Mouse (Mus musculus): Measurements from ENCODE around the gene Iqcf4. TPM values are rescaled to one million over a fixed set of nuclear protein-coding genes. Genes with fewer than 3 reads are reported as not detected.

The Iqcf4 gene
- polyA plus RNA-seq, 1 experiment from 2014 or later, result not detected

- no peak overlapping the region for H3K27ac ChIP-seq (ENCODE audit: poor library complexity, severe bottlenecking)
Measured at GRCm38 (mm10) chr9:106580016-106580415, 9.2 kb upstream of the Iqcf4 start.

GRCm38 (mm10) chr9:106576112-106576511, 5.3 kb upstream of the Iqcf4 start:
- no peak for ATAC-seq (ENCODE audit: insufficient number of reproducible peaks, low FRiP score)
- Histone ChIP-seq H3K27ac (ENCODE audit: poor library complexity, severe bottlenecking) (no peak overlapping the region), H3K27me3 (replicated peaks) (no peaks in the 10 kb centered on the region), H3K9ac (no peak overlapping the region), H3K36me3 (no peaks in the 10 kb centered on the region), H3K9me3 (replicated peaks) (peaks cover 4% of the 10 kb centered on the region), H3K4me1 (replicated peaks) (no peaks in the 10 kb centered on the region), H3K4me2 (no peak overlapping the region), H3K4me3 (no peak overlapping the region)
- WGBS, result 76% methylated on average over 2 of the region's 2 CpGs

More at GRCm38 (mm10) chr9:106580016-106580415, 9.2 kb upstream of the Iqcf4 start:
- Histone ChIP-seq H3K4me2 (no peak overlapping the region), H3K9me3 (replicated peaks) (peaks cover 4% of the 10 kb centered on the region), H3K27me3 (replicated peaks) (no peaks in the 10 kb centered on the region), H3K4me3 (no peak overlapping the region), H3K36me3 (no peaks in the 10 kb centered on the region), H3K4me1 (replicated peaks) (no peaks in the 10 kb centered on the region), H3K9ac (no peak overlapping the region)
- WGBS, result 77% methylated on average over 7 of the region's 7 CpGs
- no peak for ATAC-seq (ENCODE audit: insufficient number of reproducible peaks, low FRiP score)

GRCm38 (mm10) chr9:106573366-106573765, 2.6 kb upstream of the Iqcf4 start:
- Histone ChIP-seq H3K4me2 (no peak overlapping the region), H3K27me3 (replicated peaks) (no peaks in the 10 kb centered on the region), H3K36me3 (no peaks in the 10 kb centered on the region), H3K4me1 (replicated peaks) (no peaks in the 10 kb centered on the region), H3K9ac (no peak overlapping the region), H3K9me3 (replicated peaks) (no peaks in the 10 kb centered on the region), H3K27ac (ENCODE audit: poor library complexity, severe bottlenecking) (no peak overlapping the region), H3K4me3 (no peak overlapping the region)
- WGBS, result 86% methylated on average over 5 of the region's 5 CpGs
- ATAC-seq (ENCODE audit: insufficient number of reproducible peaks, low FRiP score), result no peak

- H3K4me1 ChIP-seq (replicated peaks), result no peaks in the 10 kb centered on the region
- ATAC-seq (ENCODE audit: insufficient number of reproducible peaks, low FRiP score), result no peak
- H3K36me3 ChIP-seq, result no peaks in the 10 kb centered on the region
- H3K27ac ChIP-seq (ENCODE audit: poor library complexity, severe bottlenecking), result no peak overlapping the region
- 69% methylated on average over 2 of the region's 2 CpGs for WGBS
- H3K9me3 ChIP-seq (replicated peaks), result no peaks in the 10 kb centered on the region
- H3K4me3 ChIP-seq, result no peak overlapping the region
- no peak overlapping the region for H3K4me2 ChIP-seq
- H3K27me3 ChIP-seq (replicated peaks), result no peaks in the 10 kb centered on the region
- no peak overlapping the region for H3K9ac ChIP-seq
Measured at GRCm38 (mm10) chr9:106572186-106572585, 1.4 kb upstream of the Iqcf4 start.

- H3K4me1 ChIP-seq (replicated peaks), result no peaks in the 10 kb centered on the region
- 48% methylated on average over 11 of the region's 11 CpGs for WGBS
- H3K9me3 ChIP-seq (replicated peaks), result no peaks in the 10 kb centered on the region
- no peak overlapping the region for H3K4me3 ChIP-seq
- no peak overlapping the region for H3K27ac ChIP-seq (ENCODE audit: poor library complexity, severe bottlenecking)
- H3K27me3 ChIP-seq (replicated peaks), result no peaks in the 10 kb centered on the region
- H3K36me3 ChIP-seq, result no peaks in the 10 kb centered on the region
- H3K9ac ChIP-seq, result no peak overlapping the region
- no peak for ATAC-seq (ENCODE audit: insufficient number of reproducible peaks, low FRiP score)
- H3K4me2 ChIP-seq, result no peak overlapping the region
Measured at GRCm38 (mm10) chr9:106566437-106566836, 4.4 kb downstream of the Iqcf4 start.

GRCm38 (mm10) chr9:106564025-106564424, 6.8 kb downstream of the Iqcf4 start:
- H3K36me3 ChIP-seq, result no peaks in the 10 kb centered on the region
- no peaks in the 10 kb centered on the region for H3K4me1 ChIP-seq (replicated peaks)
- H3K27ac ChIP-seq (ENCODE audit: poor library complexity, severe bottlenecking), result no peak overlapping the region
- no peak overlapping the region for H3K9ac ChIP-seq
- WGBS, result 67% methylated on average over 8 of the region's 8 CpGs
- no peaks in the 10 kb centered on the region for H3K9me3 ChIP-seq (replicated peaks)
- H3K4me3 ChIP-seq, result no peak overlapping the region
- no peak overlapping the region for H3K4me2 ChIP-seq
- no peaks in the 10 kb centered on the region for H3K27me3 ChIP-seq (replicated peaks)
- no peak for ATAC-seq (ENCODE audit: insufficient number of reproducible peaks, low FRiP score)

GRCm38 (mm10) chr9:106562291-106562690, 8.5 kb downstream of the Iqcf4 start:
- H3K27ac ChIP-seq (ENCODE audit: poor library complexity, severe bottlenecking), result no peak overlapping the region
- H3K4me3 ChIP-seq, result no peak overlapping the region
- H3K27me3 ChIP-seq (replicated peaks), result no peaks in the 10 kb centered on the region
- H3K36me3 ChIP-seq, result no peaks in the 10 kb centered on the region
- H3K4me1 ChIP-seq (replicated peaks), result no peaks in the 10 kb centered on the region
- ATAC-seq (ENCODE audit: insufficient number of reproducible peaks, low FRiP score), result no peak
- WGBS, result 88% methylated on average over 11 of the region's 11 CpGs
- H3K9me3 ChIP-seq (replicated peaks), result no peaks in the 10 kb centered on the region
- H3K9ac ChIP-seq, result no peak overlapping the region
- H3K4me2 ChIP-seq, result no peak overlapping the region

- WGBS, result 82% methylated on average over 5 of the region's 5 CpGs
- no peak within 1 kb of the TSS for H3K9ac ChIP-seq
- no peaks in the 10 kb centered on the region for H3K27me3 ChIP-seq (replicated peaks)
- ATAC-seq (ENCODE audit: insufficient number of reproducible peaks, low FRiP score), result no peak
- H3K27ac ChIP-seq (ENCODE audit: poor library complexity, severe bottlenecking), result no peak within 1 kb of the TSS
- no peak within 1 kb of the TSS for H3K4me3 ChIP-seq
- H3K36me3 ChIP-seq, result no peaks in the 10 kb centered on the region
- no peak within 1 kb of the TSS for H3K4me2 ChIP-seq
- H3K4me1 ChIP-seq (replicated peaks), result no peaks in the 10 kb centered on the region
- H3K9me3 ChIP-seq (replicated peaks), result no peaks in the 10 kb centered on the region
Measured at GRCm38 (mm10) chr9:106561531-106561930, 9.3 kb downstream of the Iqcf4 start, which contains the start of gene Iqcf3. Gene Iqcf3 (minus strand): TSS chr9:106561631.

- Histone ChIP-seq H3K4me2 (no peak overlapping the region), H3K36me3 (no peaks in the 10 kb centered on the region), H3K27me3 (replicated peaks) (no peaks in the 10 kb centered on the region), H3K9me3 (replicated peaks) (peaks cover 2% of the 10 kb centered on the region; the same call in 1 of the 2 replicates), H3K9ac (no peak overlapping the region), H3K27ac (ENCODE audit: poor library complexity, severe bottlenecking) (no peak overlapping the region), H3K4me1 (replicated peaks) (no peaks in the 10 kb centered on the region), H3K4me3 (no peak overlapping the region)
- whole genome bisulfite sequencing, result 80% methylated on average over 11 of the region's 11 CpGs
- ATAC-seq (ENCODE audit: insufficient number of reproducible peaks, low FRiP score), result no peak
Measured at GRCm38 (mm10) chr9:106534975-106535374, 35.8 kb downstream of the Iqcf4 start.

- no peak overlapping the region for H3K27ac ChIP-seq (ENCODE audit: poor library complexity, severe bottlenecking)
- no peak overlapping the region for H3K9ac ChIP-seq
- no peak for ATAC-seq (ENCODE audit: insufficient number of reproducible peaks, low FRiP score)
- H3K4me3 ChIP-seq, result no peak overlapping the region
- WGBS, result 87% methylated on average over 7 of the region's 7 CpGs
- no peaks in the 10 kb centered on the region for H3K4me1 ChIP-seq (replicated peaks)
- H3K9me3 ChIP-seq (replicated peaks), result no peaks in the 10 kb centered on the region
- H3K4me2 ChIP-seq, result no peak overlapping the region
- no peaks in the 10 kb centered on the region for H3K36me3 ChIP-seq
- no peaks in the 10 kb centered on the region for H3K27me3 ChIP-seq (replicated peaks)
Measured at GRCm38 (mm10) chr9:106534296-106534695, 36.5 kb downstream of the Iqcf4 start.

- Histone ChIP-seq H3K4me1 (replicated peaks) (no peaks in the 10 kb centered on the region), H3K4me3 (no peak overlapping the region), H3K4me2 (no peak overlapping the region), H3K27me3 (replicated peaks) (no peaks in the 10 kb centered on the region), H3K36me3 (no peaks in the 10 kb centered on the region), H3K9ac (no peak overlapping the region), H3K9me3 (replicated peaks) (no peaks in the 10 kb centered on the region), H3K27ac (ENCODE audit: poor library complexity, severe bottlenecking) (no peak overlapping the region)
- no peak for ATAC-seq (ENCODE audit: insufficient number of reproducible peaks, low FRiP score)
- WGBS, result 34% methylated on average over 3 of the region's 3 CpGs
Measured at GRCm38 (mm10) chr9:106531833-106532232, 39.0 kb downstream of the Iqcf4 start.

GRCm38 (mm10) chr9:106519909-106520308, 50.9 kb downstream of the Iqcf4 start:
- no peak for ATAC-seq (ENCODE audit: insufficient number of reproducible peaks, low FRiP score)
- Histone ChIP-seq H3K4me2 (no peak overlapping the region), H3K4me3 (no peak overlapping the region), H3K9ac (no peak overlapping the region), H3K27ac (ENCODE audit: poor library complexity, severe bottlenecking) (no peak overlapping the region), H3K4me1 (replicated peaks) (no peaks in the 10 kb centered on the region), H3K27me3 (replicated peaks) (peaks cover 22% of the 10 kb centered on the region), H3K9me3 (replicated peaks) (no peaks in the 10 kb centered on the region), H3K36me3 (no peaks in the 10 kb centered on the region)
- WGBS, result 70% methylated on average over 8 of the region's 8 CpGs

Data from heart, embryonic 12.5 days (tissue).